Mouse (Mus musculus): Measurements from ENCODE around the gene Olfr709-ps1. TPM values are rescaled to one million over a fixed set of nuclear protein-coding genes. Genes with fewer than 3 reads are reported as not detected.

Gene Olfr709-ps1
- not detected for polyA plus RNA-seq (2012; fragmentation: generic; extraction: Trizol)

DNA sequence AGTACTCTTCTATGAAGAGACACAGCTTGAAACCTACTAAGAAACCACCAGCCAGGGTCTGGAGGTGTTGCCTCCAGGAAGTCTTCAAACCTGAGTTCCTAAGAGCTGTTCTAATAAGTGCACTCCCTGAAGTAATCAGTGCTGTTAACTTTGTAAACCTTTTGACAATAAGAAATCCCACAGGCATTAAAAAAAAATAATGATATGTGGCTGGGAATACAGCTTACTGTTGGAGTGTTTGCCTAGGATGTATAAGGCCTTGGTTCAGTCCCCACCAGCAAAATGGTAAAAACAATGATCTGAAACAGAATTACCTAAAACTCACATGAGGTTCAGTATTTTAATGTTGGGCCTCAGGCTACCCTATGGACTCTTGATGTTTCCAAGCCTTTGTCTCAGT lies at the start of gene Olfr709-ps1:
Gene Olfr709-ps1, minus strand, starts transcription at position 101 of the 400 bp plus-strand sequence.

DNA sequence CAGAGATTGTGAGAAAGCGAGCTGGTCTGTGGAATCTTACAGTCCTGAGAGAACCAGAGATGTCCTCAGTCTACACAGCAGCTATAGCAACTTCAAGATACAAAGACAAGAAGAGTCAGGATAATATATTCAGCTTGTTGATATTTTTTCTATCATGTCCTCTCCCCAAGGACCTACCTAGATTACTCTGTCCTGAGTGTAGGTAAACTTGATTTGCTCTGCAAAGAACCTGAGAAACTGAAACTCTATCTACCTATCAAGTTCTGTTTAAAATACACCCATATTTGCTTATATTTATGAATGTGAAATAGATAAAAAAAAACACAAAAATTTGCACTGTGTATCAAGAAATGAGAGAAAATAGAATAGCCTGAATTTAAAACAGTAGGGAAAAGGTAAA lies 43.3 kb upstream of the Olfr709-ps1 start, which contains the start of gene Olfr711:
Gene Olfr711, minus strand, starts transcription at position 101 of the 400 bp plus-strand sequence.

DNA sequence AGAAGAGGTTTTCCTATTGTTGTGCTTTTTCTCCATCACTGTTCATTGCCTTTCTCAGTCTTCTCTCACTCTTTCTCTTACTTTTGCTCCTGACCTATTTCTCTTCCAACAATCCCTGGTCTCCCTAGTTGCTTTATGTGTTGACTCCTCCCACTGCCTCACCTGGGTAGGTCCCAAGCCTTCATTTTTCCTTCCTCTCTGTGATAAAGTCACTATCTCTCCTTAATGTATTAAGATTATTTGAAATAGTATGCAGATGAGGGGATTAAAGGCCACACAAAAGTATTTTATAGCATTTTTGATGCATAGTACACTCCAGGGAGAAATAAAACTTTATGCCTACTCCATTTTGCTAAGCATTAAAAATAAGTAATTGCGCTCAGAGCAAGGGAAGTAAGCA lies 31.8 kb upstream of the Olfr709-ps1 start, which contains the start of gene Olfr6:
Gene Olfr6, minus strand, starts transcription at position 101 of the 400 bp plus-strand sequence.

DNA sequence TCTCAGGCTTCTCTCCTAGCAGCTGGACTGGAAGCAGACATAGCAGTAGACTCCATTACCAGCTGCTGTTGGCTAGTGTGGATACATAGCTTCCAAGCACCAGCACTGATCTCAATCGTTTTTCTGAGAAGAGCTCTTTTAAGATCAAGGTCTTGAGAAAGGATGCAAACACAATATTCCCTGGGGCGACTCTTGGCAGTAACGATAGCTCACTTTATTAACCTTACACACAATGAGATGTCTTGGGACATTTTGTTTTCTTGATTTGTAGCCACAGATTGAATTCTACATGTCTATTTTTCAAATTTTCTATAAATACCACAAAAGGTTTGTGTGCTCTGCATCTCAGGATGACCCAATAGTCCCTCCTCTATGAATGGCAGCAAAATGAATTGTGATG lies 16.2 kb upstream of the Olfr709-ps1 start, which contains the start of gene Olfr710:
Gene Olfr710, minus strand, starts transcription at position 101 of the 400 bp plus-strand sequence.

DNA sequence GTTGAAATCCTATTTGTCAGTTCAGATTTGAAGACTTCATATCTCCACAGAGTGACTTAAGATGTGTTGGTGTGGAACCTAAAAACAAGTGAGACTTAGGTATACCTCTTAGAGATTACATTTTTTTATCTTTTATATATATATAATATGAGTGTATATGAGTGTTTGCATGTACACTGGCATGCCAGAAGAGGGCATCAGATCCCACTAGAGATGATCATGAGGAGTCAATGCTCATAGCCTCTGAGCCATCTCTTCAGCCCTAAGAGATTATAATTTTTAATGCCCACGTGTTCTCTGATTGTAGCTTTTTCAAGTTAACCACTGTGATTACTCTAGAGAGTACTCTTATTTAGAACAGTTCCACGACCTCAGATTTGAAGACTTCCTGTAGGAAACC lies 24.3 kb downstream of the Olfr709-ps1 start, which contains the start of gene Olfr1532-ps1:
Gene Olfr1532-ps1, plus strand, starts transcription at position 326 of the 400 bp plus-strand sequence.

DNA sequence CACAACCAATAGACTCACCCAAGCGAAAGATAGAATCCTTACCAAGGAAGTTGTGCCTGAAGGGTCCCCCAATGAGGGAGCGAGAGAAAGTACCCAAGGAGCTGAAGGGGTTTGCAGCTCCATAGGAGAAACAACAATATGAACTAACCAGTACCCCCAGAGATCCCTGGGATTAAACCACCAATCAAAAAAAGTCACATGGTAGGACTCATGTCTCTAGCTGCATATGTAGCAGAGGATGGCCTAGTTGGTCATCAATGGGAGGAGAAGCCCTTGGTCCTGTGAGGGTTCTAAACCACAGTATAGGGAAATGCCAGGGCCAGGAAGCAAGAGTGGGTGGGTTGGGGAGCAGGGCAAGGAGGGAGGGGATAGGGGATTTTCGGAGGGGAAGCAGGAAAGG lies 30.9 kb downstream of the Olfr709-ps1 start, which contains the start of gene Olfr707:
Gene Olfr707, minus strand, starts transcription at position 101 of the 400 bp plus-strand sequence.

DNA sequence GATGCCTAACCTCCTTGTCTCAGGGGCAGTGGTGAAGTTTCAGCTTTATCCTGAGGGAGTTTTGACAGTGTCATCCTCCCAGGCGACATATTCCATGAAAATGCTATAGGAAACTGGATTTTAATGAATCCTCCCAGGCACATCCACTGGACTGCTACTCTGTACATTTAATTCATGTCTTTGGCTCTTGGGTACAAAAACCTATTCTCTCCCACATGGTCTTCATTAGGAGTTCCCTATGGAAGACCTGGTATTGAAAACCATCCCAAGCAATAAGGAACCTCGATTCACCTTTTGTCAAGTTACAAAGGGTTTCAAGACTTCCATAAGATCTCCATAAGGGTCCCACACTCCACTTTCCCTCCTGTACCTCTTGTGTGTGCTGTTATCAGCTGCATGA lies 44.0 kb downstream of the Olfr709-ps1 start, which contains the start of gene Olfr706:
Gene Olfr706, minus strand, starts transcription at position 101 of the 400 bp plus-strand sequence.

DNA sequence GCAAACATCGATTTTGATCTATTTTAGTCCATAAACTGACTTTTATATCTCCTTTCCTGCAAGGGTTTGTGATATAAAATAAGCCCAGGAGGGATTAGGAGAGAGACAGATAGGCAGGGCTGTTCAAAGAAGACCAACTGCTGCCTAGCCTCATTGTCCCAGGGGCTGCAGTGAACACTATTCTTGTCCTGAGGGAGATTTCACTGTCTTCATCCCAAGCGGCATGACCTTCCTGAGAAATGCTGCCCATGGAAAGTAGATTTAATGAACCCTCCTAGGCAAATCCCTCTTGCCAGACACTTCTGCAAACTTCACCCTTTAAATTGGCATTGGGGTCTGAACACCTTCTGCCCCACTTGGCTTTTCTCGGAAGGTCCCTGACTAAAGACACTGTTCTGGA lies 55.2 kb downstream of the Olfr709-ps1 start, which contains the start of gene Olfr705:
Gene Olfr705, minus strand, starts transcription at position 101 of the 400 bp plus-strand sequence.

Other genes with a start within 250 kb of the Olfr709-ps1 start
- not detected for gene Olfr694, start 240.4 kb downstream of the Olfr709-ps1 start, polyA plus RNA-seq (2012; fragmentation: generic; extraction: Trizol)
- not detected for gene Olfr695, start 215.8 kb downstream of the Olfr709-ps1 start, polyA plus RNA-seq (2012; fragmentation: generic; extraction: Trizol)
- not detected for gene Olfr697, start 189.8 kb downstream of the Olfr709-ps1 start, polyA plus RNA-seq (2012; fragmentation: generic; extraction: Trizol)
- gene Olfr698, start 176.8 kb downstream of the Olfr709-ps1 start, polyA plus RNA-seq (2012; fragmentation: generic; extraction: Trizol) = not detected
- not detected for gene Olfr699, start 139.0 kb downstream of the Olfr709-ps1 start, polyA plus RNA-seq (2012; fragmentation: generic; extraction: Trizol)
- not detected for gene Olfr700, start 123.4 kb downstream of the Olfr709-ps1 start, polyA plus RNA-seq (2012; fragmentation: generic; extraction: Trizol)
- gene Olfr701, start 118.1 kb downstream of the Olfr709-ps1 start, polyA plus RNA-seq (2012; fragmentation: generic; extraction: Trizol) = not detected
- not detected for gene Olfr702, start 98.3 kb downstream of the Olfr709-ps1 start, polyA plus RNA-seq (2012; fragmentation: generic; extraction: Trizol)
- not detected for gene Olfr703, start 88.9 kb downstream of the Olfr709-ps1 start, polyA plus RNA-seq (2012; fragmentation: generic; extraction: Trizol)
- gene Olfr704, start 69.0 kb downstream of the Olfr709-ps1 start, polyA plus RNA-seq (2012; fragmentation: generic; extraction: Trizol) = not detected
- gene Olfr705, start 55.3 kb downstream of the Olfr709-ps1 start, polyA plus RNA-seq (2012; fragmentation: generic; extraction: Trizol) = not detected
- gene Olfr706, start 44.1 kb downstream of the Olfr709-ps1 start, polyA plus RNA-seq (2012; fragmentation: generic; extraction: Trizol) = not detected
- not detected for gene Olfr707, start 31.0 kb downstream of the Olfr709-ps1 start, polyA plus RNA-seq (2012; fragmentation: generic; extraction: Trizol)
- gene Olfr1532-ps1, start 24.2 kb downstream of the Olfr709-ps1 start, polyA plus RNA-seq (2012; fragmentation: generic; extraction: Trizol) = not detected
- gene Olfr710, start 16.1 kb upstream of the Olfr709-ps1 start, polyA plus RNA-seq (2012; fragmentation: generic; extraction: Trizol) = not detected
- gene Olfr6, start 31.7 kb upstream of the Olfr709-ps1 start, polyA plus RNA-seq (2012; fragmentation: generic; extraction: Trizol) = not detected
- gene Olfr711, start 43.2 kb upstream of the Olfr709-ps1 start, polyA plus RNA-seq (2012; fragmentation: generic; extraction: Trizol) = not detected
- not detected for gene Olfr2, start 73.9 kb upstream of the Olfr709-ps1 start, polyA plus RNA-seq (2012; fragmentation: generic; extraction: Trizol)
- gene Olfr713, start 99.0 kb upstream of the Olfr709-ps1 start, polyA plus RNA-seq (2012; fragmentation: generic; extraction: Trizol) = not detected
- not detected for gene Olfr714, start 138.8 kb upstream of the Olfr709-ps1 start, polyA plus RNA-seq (2012; fragmentation: generic; extraction: Trizol)
- gene Olfr17, start 161.0 kb upstream of the Olfr709-ps1 start, polyA plus RNA-seq (2012; fragmentation: generic; extraction: Trizol) = not detected
- gene Olfr715b, start 178.2 kb upstream of the Olfr709-ps1 start, polyA plus RNA-seq (2012; fragmentation: generic; extraction: Trizol) = not detected
- not detected for gene Olfr715, start 198.9 kb upstream of the Olfr709-ps1 start, polyA plus RNA-seq (2012; fragmentation: generic; extraction: Trizol)
- gene Olfr716, start 206.1 kb upstream of the Olfr709-ps1 start, polyA plus RNA-seq (2012; fragmentation: generic; extraction: Trizol) = not detected
- gene Nlrp14, start 234.8 kb upstream of the Olfr709-ps1 start, polyA plus RNA-seq (2012; fragmentation: generic; extraction: Trizol) = not detected